Mouse (Mus musculus) liver, postnatal 0 days (tissue): ENCODE measurements around the gene Sipa1l3.

Source experiments
- CTCF ChIP-seq: sonication (generic); IDR thresholded peaks from 2 replicates; pipeline ENCODE4 v1.5.1; 2016; ENCODE audit warnings: antibody characterized with exemption, low read depth
- EP300 ChIP-seq: IDR thresholded peaks from 2 replicates; pipeline ENCODE4 v1.6.1; 2016; ENCODE audit warnings: antibody characterized with exemption, low read depth, mild to moderate bottlenecking

- TF ChIP-seq EP300 (no peak), CTCF (no peak)
Observed at GRCm38 (mm10) chr7:29309749-29310148, 208.7 kb downstream of the Sipa1l3 start.
